Mouse (Mus musculus) CH12.LX (cell line): ENCODE results near the gene Msh2. TPM values are rescaled to one million over a fixed set of nuclear protein-coding genes. Genes with fewer than 3 reads are reported as not detected.

ENCODE experiments used
- DNase-seq: peaks from one replicate; pipeline ENCODE4 v3.0.0-alpha.2; 2013; ENCODE audit errors: extremely low read depth
- H3K27ac ChIP-seq: 2 replicates; pipeline ENCODE4 v1.5.1; 2012; ENCODE audit warnings: low read depth, mild to moderate bottlenecking, control low read depth, moderate library complexity; ENCODE audit not compliant: insufficient read depth
- H3K27me3 ChIP-seq: replicated peaks from 2 replicates; pipeline ENCODE3; 2012; ENCODE audit warnings: inconsistent platforms
- H3K36me3 ChIP-seq, 2 experiments: replicated peaks in 1 of 2; 2 replicates each; pipeline versions ENCODE3 to v1.6.1; 2012; ENCODE audit warnings: inconsistent platforms in 1 of 2, low read length in 1 of 2, mild to moderate bottlenecking in 1 of 2, mixed read lengths in 1 of 2, moderate library complexity in 1 of 2; ENCODE audit not compliant: control insufficient read depth in 1 of 2, insufficient read depth in 1 of 2
- H3K4me1 ChIP-seq, 2 experiments: 2 replicates each; pipeline ENCODE4 v1.6.1; 2012; ENCODE audit warnings: inconsistent platforms in 1 of 2, moderate library complexity in 1 of 2; ENCODE audit not compliant: insufficient read depth in 2 of 2, control insufficient read depth in 1 of 2
- H3K4me2 ChIP-seq: 2 replicates; pipeline ENCODE4 v1.6.1; 2012; ENCODE audit warnings: low read depth, mild to moderate bottlenecking, control low read depth; ENCODE audit not compliant: poor library complexity, insufficient read depth, severe bottlenecking
- H3K4me3 ChIP-seq, 3 experiments: fragments of 150-350 bp in 1 of 3; sonication (generic) in 1 of 3; replicated peaks in 1 of 3; 2 replicates each; pipeline versions ENCODE3 to v1.5.1; 2011 to 2012; ENCODE audit warnings: low read depth in 2 of 3, low read length in 2 of 3, mild to moderate bottlenecking in 2 of 3, moderate library complexity in 2 of 3, control low read depth in 1 of 3, improper control_type of control experiment in 1 of 3, inconsistent platforms in 1 of 3, mixed read lengths in 1 of 3; ENCODE audit not compliant: poor library complexity in 1 of 3
- H3K79me2 ChIP-seq: replicated peaks from 2 replicates; pipeline ENCODE4 v1.6.1; 2012; ENCODE audit warnings: mild to moderate bottlenecking, moderate library complexity; ENCODE audit not compliant: control insufficient read depth, poor library complexity, insufficient read depth, severe bottlenecking; ENCODE audit errors: extremely low read depth
- H3K9ac ChIP-seq: 2 replicates; pipeline ENCODE4 v1.6.1; 2012; ENCODE audit warnings: low read depth, mild to moderate bottlenecking, control low read depth, moderate library complexity; ENCODE audit not compliant: insufficient read depth
- H3K9me3 ChIP-seq: replicated peaks from 2 replicates; pipeline ENCODE3; 2012; ENCODE audit warnings: low read length, inconsistent platforms, mixed read lengths
- CHD2 ChIP-seq: IDR thresholded peaks from 2 replicates; pipeline ENCODE4 v1.6.1; 2011; ENCODE audit warnings: low read length, improper control_type of control experiment
- CTCF ChIP-seq, 2 experiments: IDR thresholded peaks in 1 of 2; conservative IDR thresholded peaks in 1 of 2; 2 replicates each; pipeline ENCODE4 v1.5.1; 2011 to 2012; ENCODE audit warnings: low read depth in 2 of 2, low read length in 2 of 2, improper control_type of control experiment in 1 of 2, inconsistent platforms in 1 of 2, mild to moderate bottlenecking in 1 of 2, moderate library complexity in 1 of 2
- E2F4 ChIP-seq: IDR thresholded peaks from 2 replicates; pipeline ENCODE4 v1.6.1; 2011; ENCODE audit warnings: low read depth, low read length, improper control_type of control experiment; ENCODE audit not compliant: insufficient replicate concordance
- ETS1 ChIP-seq: conservative IDR thresholded peaks from 2 replicates; pipeline ENCODE4 v1.6.1; 2012; ENCODE audit warnings: low read depth, mild to moderate bottlenecking, inconsistent platforms, low read length, improper control_type of control experiment, moderate library complexity
- JUN ChIP-seq: IDR thresholded peaks from 2 replicates; pipeline ENCODE4 v1.6.1; 2011; ENCODE audit warnings: low read depth, mild to moderate bottlenecking, low read length, improper control_type of control experiment, moderate library complexity; ENCODE audit not compliant: insufficient read depth
- JUND ChIP-seq: conservative IDR thresholded peaks from 2 replicates; pipeline ENCODE4 v1.6.1; 2011; ENCODE audit warnings: low read depth, low read length, improper control_type of control experiment
- MAFK ChIP-seq: IDR thresholded peaks from 2 replicates; pipeline ENCODE4 v1.6.1; 2011; ENCODE audit warnings: low read length, improper control_type of control experiment; ENCODE audit not compliant: insufficient replicate concordance
- MAX ChIP-seq: IDR thresholded peaks from 2 replicates; pipeline ENCODE4 v1.6.1; 2011; ENCODE audit warnings: low read length, improper control_type of control experiment
- MAZ ChIP-seq: IDR thresholded peaks from 2 replicates; pipeline ENCODE4 v1.6.1; 2012; ENCODE audit warnings: low read depth, mild to moderate bottlenecking, inconsistent platforms, low read length, improper control_type of control experiment, moderate library complexity
- MEF2A ChIP-seq: IDR thresholded peaks from 2 replicates; pipeline ENCODE4 v1.6.1; 2014; ENCODE audit warnings: low read depth, mild to moderate bottlenecking, inconsistent platforms, low read length, improper control_type of control experiment, borderline replicate concordance
- NRF1 ChIP-seq: IDR thresholded peaks from 2 replicates; pipeline ENCODE4 v1.6.1; 2014; ENCODE audit warnings: low read depth, mild to moderate bottlenecking, inconsistent platforms, low read length, improper control_type of control experiment, moderate library complexity
- PAX5 ChIP-seq: IDR thresholded peaks from 2 replicates; pipeline ENCODE4 v1.6.1; 2012; ENCODE audit warnings: low read length, inconsistent platforms, mixed read lengths
- SMC3 ChIP-seq: IDR thresholded peaks from 2 replicates; pipeline ENCODE4 v1.6.1; 2011; ENCODE audit warnings: low read depth, low read length, improper control_type of control experiment
- TBP ChIP-seq: conservative IDR thresholded peaks from 2 replicates; pipeline ENCODE4 v1.6.1; 2011; ENCODE audit warnings: low read depth, low read length, improper control_type of control experiment
- TCF12 ChIP-seq: IDR thresholded peaks from 2 replicates; pipeline ENCODE4 v1.6.1; 2014; ENCODE audit warnings: low read depth, mild to moderate bottlenecking, inconsistent platforms, low read length, improper control_type of control experiment
- ZNF384 ChIP-seq: IDR thresholded peaks from 2 replicates; pipeline ENCODE4 v1.6.1; 2012; ENCODE audit warnings: low read depth, low read length, improper control_type of control experiment, inconsistent platforms
- dilution Hi-C: fragments of 300-500 bp; cut with MboI; formaldehyde crosslinking; loops from 2 replicates; pipeline ENCODE4 v1.14.3; 2020; ENCODE audit warnings: low sequenced_read_pairs; ENCODE audit not compliant: extremely low pct_unique_long_range_greater_than_20kb, extremely low pct_ligation_motif_present
- in situ Hi-C: fragments of 300-500 bp; cut with MboI; formaldehyde crosslinking; loops from 3 replicates; pipeline ENCODE4 v1.14.3; 2019; ENCODE audit warnings: low sequenced_read_pairs, low pct_ligation_motif_present, low pct_unique_long_range_greater_than_20kb, mixed read lengths
- polyA plus RNA-seq: library from polyadenylated mRNA; unstranded; fragments of >175 nt; gene quantifications from 2 replicates; pipeline ENCODE4 v1.2.1, GENCODE M21; 2012; ENCODE audit warnings: low read depth; ENCODE audit not compliant: insufficient read length
- total RNA-seq, 2 experiments: library from RNA; depleted of rRNA; stranded (reverse); fragments of 300-350 nt in 1 of 2; fragments of >200 nt in 1 of 2; gene quantifications; 2 replicates each; pipeline ENCODE4 v1.2.3; 2012 to 2014

Msh2 gene
- total and polyA plus RNA-seq, 3 experiments, result 34.8 to 48.2 (median 47.5) TPM

- TF ChIP-seq TCF12 (peak; percentile 14; the same call in 1 of the 2 replicates), JUN (no peak), PAX5 (no peak), ZNF384 (peak; percentile 47; the same call in 1 of the 2 replicates), E2F4 (no peak)
- TF ChIP-seq, all 38 proteins: peak for 2
- Histone ChIP-seq H3K36me3 (peaks cover 0 to 3% of the 10 kb centered on the region in 2 experiments), H3K27ac (no peak overlapping the region), H3K9me3 (peaks cover 5% of the 10 kb centered on the region), H3K79me2 (no peaks in the 10 kb centered on the region), H3K4me1 (peaks cover 0 to 10% of the 10 kb centered on the region in 2 experiments; a peak in 2 of 4 replicates), H3K4me3 (no peak overlapping the region), H3K9ac (no peak overlapping the region), H3K4me2 (no peak overlapping the region), H3K27me3 (no peaks in the 10 kb centered on the region)
- dilution Hi-C loops, result no loop called here
- peak; percentile 34 for DNase-seq
- in situ Hi-C loops, result no loop called here
These were observed 59.8 kb downstream of the Msh2 start for GRCm38 (mm10) chr17:87731962-87732361.

DNA sequence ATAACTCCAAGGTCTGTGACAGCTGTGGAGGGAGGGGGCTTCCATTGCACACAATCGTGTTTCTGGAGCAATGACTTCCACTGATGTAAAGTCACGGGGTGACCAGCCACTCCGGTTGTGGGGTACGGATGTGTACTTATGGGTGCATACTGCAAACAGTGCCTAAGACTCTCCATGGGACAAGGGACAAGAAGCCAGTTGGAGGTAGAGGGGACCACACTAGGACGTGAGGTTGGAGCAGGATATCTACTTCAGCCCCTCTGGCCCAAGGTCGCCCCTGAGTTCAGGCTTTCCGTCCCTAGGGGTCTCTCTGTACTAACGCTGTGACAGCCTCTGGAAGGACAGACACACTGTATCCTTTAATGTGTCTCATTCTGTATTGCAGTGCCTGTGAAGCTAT is 62.3 kb downstream of the Msh2 start:
- H3K27ac ChIP-seq, result no peak overlapping the region
- H3K27me3 ChIP-seq, result no peaks in the 10 kb centered on the region
- DNase-seq, result no peak
- dilution Hi-C loops, result no loop called here
- TF ChIP-seq MAFK (no peak), MAZ (no peak), NRF1 (no peak), SMC3 (no peak), CHD2 (no peak), ETS1 (no peak), TBP (no peak), E2F4 (no peak), CTCF (conservative IDR thresholded peaks at IDR 0.05 in 1 of 2, IDR thresholded peaks at IDR 0.05 in 1 of 2; ENCODE audit: low read depth in 2 of 2, low read length in 2 of 2) (no peak), JUND (no peak), MEF2A (no peak), MAX (no peak), ZNF384 (no peak), JUN (no peak)
- TF ChIP-seq, all 38 proteins: peak for 0
- Histone ChIP-seq H3K36me3 (no peaks in the 10 kb centered on the region), H3K9me3 (no peaks in the 10 kb centered on the region), H3K4me2 (no peak overlapping the region), H3K4me1 (peaks cover 0 to 10% of the 10 kb centered on the region in 2 experiments; a peak in 2 of 4 replicates), H3K9ac (no peak overlapping the region), H3K79me2 (no peaks in the 10 kb centered on the region), H3K4me3 (no peak overlapping the region)
- in situ Hi-C loops, result no loop called here
